Mouse (Mus musculus) hindbrain, postnatal 0 days (tissue): ENCODE results near the gene Endog. TPM values are rescaled to one million over a fixed set of nuclear protein-coding genes. Genes with fewer than 3 reads are reported as not detected.
"Not testable (repeated sequence)": the region's sequence is repeated elsewhere in the genome, so short reads cannot be mapped to it uniquely, and the experiment has no call there.

ENCODE experiments used
- ATAC-seq: fragments of 200-750 bp; cut with Nextera tagmentation; 2 replicates; pipeline ENCODE4 v1.8.0; 2017; ENCODE audit warnings: mild to moderate bottlenecking, moderate TSS enrichment, moderate library complexity
- DNase-seq: peaks from one replicate; pipeline ENCODE4 v3.0.0-alpha.2; 2015; ENCODE audit warnings: low spot score
- H3K27ac ChIP-seq: fragments of 300-500 bp; sonication (generic); 2 replicates; pipeline ENCODE4 v1.5.1; 2014; ENCODE audit warnings: mild to moderate bottlenecking
- H3K27me3 ChIP-seq: fragments of 300-500 bp; sonication (generic); 2 replicates; pipeline ENCODE4 v1.6.1; 2014; ENCODE audit warnings: low read length, mixed read lengths; ENCODE audit not compliant: insufficient read depth
- H3K36me3 ChIP-seq: fragments of 300-500 bp; sonication (generic); 2 replicates; pipeline ENCODE4 v1.6.1; 2014; ENCODE audit warnings: low read length, mixed read lengths; ENCODE audit not compliant: insufficient read depth
- H3K4me1 ChIP-seq: fragments of 300-500 bp; sonication (generic); 2 replicates; pipeline ENCODE4 v1.6.1; 2014; ENCODE audit warnings: antibody characterized with exemption, low read length, mixed read lengths; ENCODE audit not compliant: insufficient read depth
- H3K4me2 ChIP-seq: fragments of 300-500 bp; sonication (generic); 2 replicates; pipeline ENCODE4 v1.6.1; 2014; ENCODE audit warnings: low read depth, mild to moderate bottlenecking, low read length, moderate library complexity, mixed read lengths
- H3K4me3 ChIP-seq: fragments of 300-500 bp; sonication (generic); 2 replicates; pipeline ENCODE4 v1.5.1; 2014; ENCODE audit warnings: low read length
- H3K9ac ChIP-seq: fragments of 300-500 bp; sonication (generic); replicated peaks from 2 replicates; pipeline ENCODE4 v1.6.1; 2014; ENCODE audit warnings: mild to moderate bottlenecking, low read length, moderate library complexity, mixed read lengths
- H3K9me3 ChIP-seq: fragments of 300-500 bp; sonication (generic); 2 replicates; pipeline ENCODE4 v1.6.1; 2016; ENCODE audit warnings: low read length, mixed read lengths
- CTCF ChIP-seq: IDR thresholded peaks from 2 replicates; pipeline ENCODE4 v1.5.1; 2016; ENCODE audit warnings: antibody characterized with exemption, control low read depth, low read depth
- WGBS: fragments of 180-500 bp; shearing (Covaris S2); extraction: QIAGEN DNeasy Blood & Tissue Kit; methylation state at CpG from one replicate; pipeline ENCODE4 v1.1.7; 2014; 5-methylcytosine and 5-hydroxymethylcytosine counted together
- polyA plus RNA-seq: library from polyadenylated mRNA; unstranded; fragments of >200 nt; fragmentation: Nextera tagmentation; extraction: Ambion mirVana; gene quantifications from 2 replicates; pipeline ENCODE4 v1.2.1, GENCODE M21; 2015
- total RNA-seq: library from RNA; depleted of rRNA; stranded (reverse); fragments of >200 nt; gene quantifications from 2 replicates; pipeline ENCODE4 v1.2.3, GENCODE M21; 2014

Gene Endog
- total and polyA plus RNA-seq, 2 experiments from 2014 or later, result 42.2 to 63.7 TPM

GRCm38 (mm10) chr2:30131240-30131639 is 40.1 kb upstream of the Endog start:
- not testable (repeated sequence) for H3K4me3 ChIP-seq, ATAC-seq, H3K27me3 ChIP-seq, DNase-seq, H3K27ac ChIP-seq, H3K9ac ChIP-seq, H3K4me2 ChIP-seq, H3K36me3 ChIP-seq, H3K9me3 ChIP-seq
- TF ChIP-seq CTCF, result peak; percentile 18; the same call in 1 of the 2 replicates
- WGBS, result 64% methylated on average over 5 of the region's 5 CpGs
- peaks cover 16% of the 10 kb centered on the region; the same call in 1 of the 2 replicates for H3K4me1 ChIP-seq

DNA sequence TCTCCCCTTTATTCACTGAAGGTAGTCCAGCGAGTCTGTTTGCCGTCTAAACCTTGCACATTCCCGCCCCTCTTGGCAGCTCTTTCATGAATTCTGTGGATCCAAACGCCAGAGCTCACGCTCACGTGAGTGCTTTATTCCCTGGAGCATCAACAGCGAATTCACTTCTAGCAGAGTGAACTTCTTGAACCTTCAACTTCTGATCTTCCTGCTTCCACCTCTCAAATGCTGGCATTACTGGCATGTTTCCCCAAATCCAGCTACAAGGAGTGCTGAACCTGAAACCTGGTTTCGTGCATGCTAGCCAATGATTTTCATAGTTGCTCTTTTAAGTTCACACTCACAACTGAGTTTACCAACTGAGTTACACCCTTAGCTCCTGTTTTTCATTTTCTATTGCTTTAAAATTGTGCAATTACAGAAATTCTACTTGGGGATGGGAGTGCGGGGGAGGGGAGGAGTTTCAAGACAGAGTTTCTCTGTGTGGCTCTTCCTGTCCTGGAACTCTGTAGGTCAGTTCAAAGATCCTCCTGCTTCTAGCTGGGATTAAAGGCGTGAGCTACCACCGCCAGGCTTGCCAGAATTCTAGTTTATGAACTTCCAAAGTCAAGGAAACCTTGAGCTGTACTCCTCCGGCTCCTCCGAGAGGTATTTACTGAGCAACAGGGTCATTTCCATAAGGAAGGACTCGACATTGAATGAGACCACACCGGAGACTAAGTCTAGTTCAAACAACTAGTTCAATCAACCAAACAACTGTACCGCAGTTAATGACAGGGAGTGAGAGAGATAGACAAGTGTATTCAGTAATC is 38.3 kb upstream of the Endog start:
- H3K9ac ChIP-seq, result peak overlapping the region; percentile 71
- peaks cover 8% of the 10 kb centered on the region; the same call in 1 of the 2 replicates for H3K36me3 ChIP-seq
- no peaks in the 10 kb centered on the region for H3K27me3 ChIP-seq
- no peaks in the 10 kb centered on the region for H3K9me3 ChIP-seq
- H3K4me1 ChIP-seq, result peaks cover 16% of the 10 kb centered on the region; the same call in 1 of the 2 replicates
- ATAC-seq, result peak; percentile 27
- H3K4me2 ChIP-seq, result peak overlapping the region; percentile 96
- H3K27ac ChIP-seq, result peak overlapping the region; percentile 87
- WGBS, result 20% methylated on average over 16 of the region's 16 CpGs
- TF ChIP-seq CTCF, result no peak
- peak overlapping the region; percentile 79 for H3K4me3 ChIP-seq
- peak; percentile 23 for DNase-seq

DNA sequence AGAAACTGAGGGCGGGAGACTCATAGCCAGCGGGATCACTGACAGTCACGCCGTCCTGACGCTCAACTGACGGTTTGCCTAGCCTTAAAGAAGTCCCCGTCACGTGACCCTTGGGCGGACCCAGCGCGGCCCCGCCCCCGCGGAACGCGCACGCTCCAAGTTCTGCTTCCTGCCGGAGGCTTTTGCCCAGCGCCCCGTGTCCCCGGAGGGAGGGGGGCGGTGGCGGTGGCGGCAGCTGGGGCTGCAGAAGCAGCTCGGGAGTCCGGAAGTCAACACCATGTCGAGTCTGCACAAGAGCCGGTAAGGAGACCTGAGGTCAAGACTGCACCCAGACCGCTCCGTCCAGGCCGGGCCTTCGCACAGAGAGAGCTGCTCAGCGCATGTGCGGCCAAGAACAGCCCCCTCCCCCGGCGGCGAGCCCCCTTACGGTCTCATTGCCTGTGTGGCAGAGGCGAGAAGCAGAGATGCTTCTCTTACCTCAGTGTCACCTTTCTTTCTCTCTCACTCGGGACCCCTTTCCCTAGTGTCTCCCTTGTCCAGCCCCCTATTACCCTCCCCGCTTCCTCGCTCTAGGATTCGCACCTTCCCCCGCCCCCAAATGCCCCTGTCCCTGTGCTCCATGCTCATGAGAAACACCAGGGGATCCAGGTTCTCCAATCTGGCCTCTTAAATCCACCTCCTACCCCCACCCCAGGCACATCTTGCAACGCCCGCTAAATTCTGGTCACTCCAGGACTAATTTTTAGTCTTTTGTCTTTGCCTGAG is 37.5 kb upstream of the Endog start, which contains the start of gene Tbc1d13:
Gene Tbc1d13 (plus strand): TSS at position 134 of the 765 bp plus-strand sequence.
- H3K27ac ChIP-seq, result peak within 1 kb of the TSS; percentile 87
- no peak; the same call in 1 of the 2 replicates for TF ChIP-seq CTCF
- H3K4me2 ChIP-seq, result peak within 1 kb of the TSS; percentile 96
- H3K9ac ChIP-seq, result peak within 1 kb of the TSS; percentile 71
- peak; percentile 97 for ATAC-seq
- peaks cover 16% of the 10 kb centered on the region; the same call in 1 of the 2 replicates for H3K4me1 ChIP-seq
- H3K9me3 ChIP-seq, result no peaks in the 10 kb centered on the region
- WGBS, result 0% methylated on average over 44 of the region's 46 CpGs
- peaks cover 8% of the 10 kb centered on the region; the same call in 1 of the 2 replicates for H3K36me3 ChIP-seq
- peak; percentile 97 for DNase-seq
- H3K27me3 ChIP-seq, result no peaks in the 10 kb centered on the region
- peak within 1 kb of the TSS; percentile 79 for H3K4me3 ChIP-seq

- H3K9me3 ChIP-seq, result no peaks in the 10 kb centered on the region
- peak overlapping the region; percentile 87 for H3K27ac ChIP-seq
- peaks cover 8% of the 10 kb centered on the region; the same call in 1 of the 2 replicates for H3K36me3 ChIP-seq
- 20% methylated on average over 6 of the region's 6 CpGs for WGBS
- no peak for DNase-seq
- H3K4me1 ChIP-seq, result peaks cover 16% of the 10 kb centered on the region; the same call in 1 of the 2 replicates
- ATAC-seq, result no peak
- peak overlapping the region; percentile 71 for H3K9ac ChIP-seq
- TF ChIP-seq CTCF, result no peak
- H3K27me3 ChIP-seq, result no peaks in the 10 kb centered on the region
- H3K4me3 ChIP-seq, result peak overlapping the region; percentile 79
- H3K4me2 ChIP-seq, result peak overlapping the region; percentile 96
These were observed 36.9 kb upstream of the Endog start for GRCm38 (mm10) chr2:30134378-30134711.

- peak overlapping the region; percentile 96 for H3K4me2 ChIP-seq
- ATAC-seq, result no peak
- peaks cover 8% of the 10 kb centered on the region; the same call in 1 of the 2 replicates for H3K36me3 ChIP-seq
- TF ChIP-seq CTCF, result no peak
- H3K9me3 ChIP-seq, result no peaks in the 10 kb centered on the region
- peak overlapping the region; percentile 79 for H3K4me3 ChIP-seq
- H3K9ac ChIP-seq, result peak overlapping the region; percentile 71
- no peaks in the 10 kb centered on the region for H3K27me3 ChIP-seq
- peak overlapping the region; percentile 87; the same call in 1 of the 2 replicates for H3K27ac ChIP-seq
- WGBS, result 36% methylated on average over 10 of the region's 10 CpGs
- no peak for DNase-seq
- H3K4me1 ChIP-seq, result peaks cover 16% of the 10 kb centered on the region; the same call in 1 of the 2 replicates
These were observed 36.2 kb upstream of the Endog start for GRCm38 (mm10) chr2:30134928-30135620.

DNA sequence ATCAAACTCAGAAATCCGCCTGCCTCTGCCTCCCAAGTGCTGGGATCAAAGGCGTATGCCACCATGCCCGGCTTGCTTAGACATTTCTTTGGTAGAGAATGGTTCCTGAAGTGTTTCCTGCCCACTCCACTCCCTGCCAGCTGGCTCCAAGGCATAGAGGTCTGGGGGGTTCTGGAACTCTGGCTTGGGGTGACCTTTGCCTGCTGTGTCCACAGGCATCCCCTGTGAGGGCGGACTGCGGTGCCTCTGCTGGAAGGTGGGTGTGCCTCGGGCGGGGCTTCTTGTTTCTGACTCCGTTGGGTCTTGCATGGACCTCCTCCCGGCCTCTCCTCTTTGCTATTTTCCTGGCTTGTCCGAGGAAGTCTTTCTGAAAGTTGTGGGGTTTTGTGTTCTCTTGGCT is 34.8 kb upstream of the Endog start:
- DNase-seq, result no peak
- Histone ChIP-seq H3K9me3 (no peaks in the 10 kb centered on the region), H3K4me2 (no peak overlapping the region), H3K36me3 (peaks cover 22% of the 10 kb centered on the region; the same call in 1 of the 2 replicates), H3K27ac (no peak overlapping the region), H3K27me3 (no peaks in the 10 kb centered on the region), H3K9ac (no peak overlapping the region), H3K4me1 (peaks cover 16% of the 10 kb centered on the region; the same call in 1 of the 2 replicates), H3K4me3 (no peak overlapping the region)
- no peak for ATAC-seq
- 86% methylated on average over 10 of the region's 10 CpGs for WGBS
- no peak for TF ChIP-seq CTCF

- H3K9me3 ChIP-seq, H3K4me3 ChIP-seq, H3K27ac ChIP-seq, H3K4me1 ChIP-seq, H3K4me2 ChIP-seq, ATAC-seq, DNase-seq, H3K9ac ChIP-seq, H3K27me3 ChIP-seq: not testable (repeated sequence)
- H3K36me3 ChIP-seq, result peaks cover 52% of the 10 kb centered on the region
- 78% methylated on average over 4 of the region's 4 CpGs for WGBS
These were observed 31.3 kb upstream of the Endog start for GRCm38 (mm10) chr2:30140021-30140420.
